Mouse (Mus musculus): ENCODE results near the gene Parp8.

DNA sequence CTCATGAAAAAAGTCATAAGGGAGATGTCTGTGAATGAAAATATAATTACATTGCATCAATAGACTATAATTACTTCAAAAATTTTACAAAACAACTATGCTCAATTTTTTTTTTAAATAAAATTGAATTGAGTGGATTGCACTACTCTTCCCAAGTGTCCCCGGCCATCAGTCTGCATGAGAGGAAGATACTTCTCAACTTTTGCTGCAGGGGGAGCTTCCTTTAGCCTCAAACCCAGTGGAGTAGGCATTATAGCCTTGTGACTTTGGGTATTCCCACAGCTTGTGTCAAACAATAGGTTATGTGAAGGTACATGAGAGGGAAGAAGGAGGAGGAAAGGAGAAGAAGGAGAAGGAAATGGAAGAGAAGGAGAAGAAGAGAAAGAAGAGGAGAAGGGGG is 9.3 kb upstream of the Parp8 start:
- TF ChIP-seq CTCF (IDR thresholded peaks at IDR 0.05; ENCODE audit: borderline replicate concordance, extremely low read depth, insufficient read depth, insufficient read length) (no peak), POLR2A (IDR thresholded peaks at IDR 0.05; ENCODE audit: borderline replicate concordance, extremely low read depth, insufficient read depth, insufficient read length, poor library complexity, severe bottlenecking) (no peak)
